Mouse (Mus musculus) c-Kit-positive CD71-positive TER-119-positive erythroid progenitor cells, embryonic 14.5 days (primary cell): ENCODE results near the gene Far2.

Experiments
- DNase-seq: peaks from one replicate; pipeline ENCODE4 v3.0.0-alpha.2; 2013; ENCODE audit warnings: low spot score

Far2 gene

GRCm38 (mm10) chr6:148218235-148219076, 171.4 kb downstream of the Far2 start:
- DNase-seq = no peak

- DNase-seq = no peak
Observed at GRCm38 (mm10) chr6:148222686-148223085, 175.6 kb downstream of the Far2 start.

- DNase-seq = no peak
Observed at GRCm38 (mm10) chr6:148227542-148227941, 180.5 kb downstream of the Far2 start.
